Comparison of ENCODE assay signal across 11 mouse cellular contexts in the genomic region with DNA sequence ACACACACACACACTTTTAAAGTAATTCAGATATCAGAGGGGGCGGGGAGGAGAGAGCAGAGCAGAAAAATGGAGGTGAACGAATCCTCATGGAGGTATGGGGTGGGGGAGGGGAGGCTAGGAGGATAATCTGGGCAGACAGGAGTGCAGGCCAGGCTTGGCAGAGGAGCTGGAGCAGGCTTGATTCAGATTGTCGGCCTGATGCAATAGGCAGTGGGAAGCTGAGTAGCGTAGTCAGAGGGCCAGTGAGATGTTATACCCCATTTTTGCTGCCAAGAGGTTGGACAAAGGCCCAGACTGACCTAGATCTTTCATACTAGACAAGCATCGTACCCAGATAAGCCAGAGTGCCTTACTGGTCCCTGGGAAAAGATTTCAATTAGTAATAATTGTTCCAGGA. TPM values are rescaled to one million over a fixed set of nuclear protein-coding genes. Genes with fewer than 3 reads are reported as not detected.
DNase-seq lines count a peak whose midpoint lies in the region; ATAC-seq and TF ChIP-seq lines count a peak whose summit lies in the region.
"Had no signal": no experiment of that assay in that cellular context is flagged by ENCODE, and none has a peak within 500 bp of the region (broad histone marks: within the 10 kb centered on the region; RNA-seq: fewer than 3 reads in every experiment).

No protein-coding gene starts in this region.

- no peak overlapping the region for H3K4me3 ChIP-seq in heart, adult 2 months
- H3K4me3 ChIP-seq in heart, embryonic 11.5 days (ENCODE audit: low read depth, low read length): no peak overlapping the region
- H3K4me3 ChIP-seq: erythroblast, embryonic 14.5 days had no signal

- no peak overlapping the region for H3K9ac ChIP-seq in heart, adult 2 months (ENCODE audit: low read depth, low read length)
- H3K9ac ChIP-seq in heart, embryonic 11.5 days (ENCODE audit: low read depth, low read length): no peak overlapping the region

- no peaks in the 10 kb centered on the region for H3K36me3 ChIP-seq in heart, adult 2 months (ENCODE audit: control insufficient read depth, insufficient read depth, low read length)
- H3K36me3 ChIP-seq in heart, embryonic 11.5 days (ENCODE audit: control insufficient read depth, insufficient read depth, low read length): no peaks in the 10 kb centered on the region

- 36% methylated on average over 5 of the region's 5 CpGs for WGBS in heart, adult 2 months
- 57% methylated on average over 5 of the region's 5 CpGs for WGBS in heart, embryonic 11.5 days (ENCODE audit: insufficient replicate concordance)

- H3K4me1 ChIP-seq in heart, adult 2 months (ENCODE audit: control insufficient read depth, insufficient read depth, low read length): peaks cover 2% of the 10 kb centered on the region
- peaks cover 12% of the 10 kb centered on the region; the same call in 1 of the 2 replicates for H3K4me1 ChIP-seq in heart, embryonic 11.5 days (ENCODE audit: control insufficient read depth, insufficient read depth, low read length)

- no peak for TF ChIP-seq CTCF in heart, adult 2 months (IDR thresholded peaks at IDR 0.05)

- H3K4me2 ChIP-seq in heart, embryonic 11.5 days: no peak overlapping the region

- H3K9me3 ChIP-seq in heart, embryonic 11.5 days (replicated peaks; ENCODE audit: control insufficient read depth, low read length): no peaks in the 10 kb centered on the region

- no peak for ATAC-seq in heart, embryonic 11.5 days (replicated peaks; ENCODE audit: insufficient number of reproducible peaks, low FRiP score, low TSS enrichment)
- ATAC-seq: activated CD4-positive, CD25-positive, alpha-beta regulatory T cell, adult 4 months had no signal

- peak in 1 of 2 experiments; percentile 39 for DNase-seq in heart, adult 2 months
- DNase-seq in ES-CJ7 (ENCODE audit: low read depth, low spot score) (peak; percentile 60), ZHBTc4 (ENCODE audit: low read depth, low spot score) (peak; percentile 47)
- DNase-seq in gastrocnemius, postnatal 14 days: peak; percentile 51
- no peak for DNase-seq in spleen, postnatal 10 days (ENCODE audit: low spot score in 2 of 2)
- DNase-seq in thymus, postnatal 36 days: no peak
- no peak for DNase-seq in frontal cortex, postnatal 14 days (ENCODE audit: low spot score in 2 of 2)
- DNase-seq: kidney, postnatal 4 days had no signal

- 0 out of 2 replicates have a peak, but pooled peaks have one; percentile 33 for TF ChIP-seq POLR2A in heart, adult 2 months (IDR thresholded peaks at IDR 0.05; ENCODE audit: insufficient read depth, low read depth, low read length)

- H3K79me2 ChIP-seq in heart, adult 2 months (replicated peaks; ENCODE audit: control insufficient read depth, insufficient read depth, low read length): no peaks in the 10 kb centered on the region

- intact Hi-C loops in heart, adult 2 months (cut with DNase I): loop anchor here (10.0 kb wide), 1 partner anchor 488 kb away; no protein-coding TSS in a partner anchor
- intact Hi-C loops in gastrocnemius, postnatal 14 days (cut with DNase I; ENCODE audit: low total_unique reads): no loop called here

- no peaks in the 10 kb centered on the region for H3K27me3 ChIP-seq in heart, adult 2 months (ENCODE audit: control insufficient read depth, insufficient read depth, low read length)
- H3K27me3 ChIP-seq in heart, embryonic 11.5 days (ENCODE audit: control insufficient read depth, insufficient read depth, low read length): peaks cover 5% of the 10 kb centered on the region

- no peak for TF ChIP-seq EP300 in heart, adult 2 months (IDR thresholded peaks at IDR 0.05; ENCODE audit: insufficient read depth, low read depth, low read length)

- H3K27ac ChIP-seq in heart, adult 2 months: no peak overlapping the region
- no peak overlapping the region for H3K27ac ChIP-seq in heart, embryonic 11.5 days (ENCODE audit: low read depth, low read length)

RNA-seq across cellular contexts. Expression of gene Bcar3, which starts 3.0 kb away (rescaled TPM):
- total RNA-seq in heart, adult 2 months (2021): 1 to 10 TPM; 4.7 to 7.5 TPM
- 10.0 and 10.2 TPM in 2 replicates for polyA plus RNA-seq in heart, adult 2 months (2012; rRNA removed)
- 6.4 and 8.7 TPM in 2 replicates for polyA plus RNA-seq in heart, embryonic 11.5 days (2014; fragmentation: Nextera tagmentation; extraction: Ambion mirVana)
- 1 to 10 TPM; 8.3 to 9.5 TPM for total RNA-seq in gastrocnemius, postnatal 14 days (2021)
- polyA plus RNA-seq: erythroblast, embryonic 14.5 days had no signal

RNA-seq across cellular contexts. Expression of gene Dnttip2, which starts 22.8 kb away (rescaled TPM):
- 10 to 100 TPM; 25.7 to 25.8 TPM for total RNA-seq in heart, adult 2 months (2021)
- 6.9 and 11.1 TPM in 2 replicates for polyA plus RNA-seq in heart, adult 2 months (2012; rRNA removed)
- polyA plus RNA-seq in heart, embryonic 11.5 days (2014; fragmentation: Nextera tagmentation; extraction: Ambion mirVana): 58.7 and 59.9 TPM in 2 replicates
- 10 to 100 TPM; 18.4 to 19.7 TPM for total RNA-seq in gastrocnemius, postnatal 14 days (2021)

RNA-seq across cellular contexts. Expression of gene Gclm, which starts 51.6 kb away (rescaled TPM):
- 10 to 100 TPM; 44.8 to 51.4 TPM for total RNA-seq in heart, adult 2 months (2021)
- 20.7 and 22.5 TPM in 2 replicates for polyA plus RNA-seq in heart, adult 2 months (2012; rRNA removed)
- 89.1 and 112 TPM in 2 replicates for polyA plus RNA-seq in heart, embryonic 11.5 days (2014; fragmentation: Nextera tagmentation; extraction: Ambion mirVana)
- total RNA-seq in gastrocnemius, postnatal 14 days (2021): 10 to 100 TPM; 22.7 to 28.7 TPM

Comparison
In these comparisons a context has a peak if more than half of its experiments do, and no peak if none do; other contexts are left out.
1. DNase-seq: peak in ES-CJ7 (single experiment), ZHBTc4 (single experiment) and gastrocnemius, postnatal 14 days (single experiment); none in spleen, postnatal 10 days (0 of 2), thymus, postnatal 36 days (0 of 2) and frontal cortex, postnatal 14 days (0 of 2).